Mouse (Mus musculus) heart, embryonic 13.5 days (tissue): ENCODE measurements around the gene Agap2. TPM values are rescaled to one million over a fixed set of nuclear protein-coding genes. Genes with fewer than 3 reads are reported as not detected.
"Not testable (repeated sequence)": the region's sequence is repeated elsewhere in the genome, so short reads cannot be mapped to it uniquely, and the experiment has no call there.

ENCODE experiments used
- ATAC-seq: fragments of 200-750 bp; cut with Nextera tagmentation; 2 replicates; pipeline ENCODE4 v1.8.0; 2017; ENCODE audit warnings: moderate TSS enrichment; ENCODE audit not compliant: insufficient number of reproducible peaks, low FRiP score, low TSS enrichment; ENCODE audit errors: extremely low read depth
- H3K27ac ChIP-seq: fragments of 300-500 bp; sonication (generic); replicated peaks from 2 replicates; pipeline ENCODE4 v1.5.1; 2015; ENCODE audit warnings: moderate library complexity, mild to moderate bottlenecking, inconsistent platforms
- H3K27me3 ChIP-seq: fragments of 300-500 bp; sonication (generic); replicated peaks from 2 replicates; pipeline ENCODE4 v1.6.1; 2015; ENCODE audit warnings: mild to moderate bottlenecking, inconsistent platforms
- H3K36me3 ChIP-seq: fragments of 300-500 bp; sonication (generic); 2 replicates; pipeline ENCODE4 v1.6.1; 2015; ENCODE audit warnings: mild to moderate bottlenecking, inconsistent platforms
- H3K4me1 ChIP-seq: fragments of 300-500 bp; sonication (generic); 2 replicates; pipeline ENCODE4 v1.6.1; 2015; ENCODE audit warnings: inconsistent platforms
- H3K4me2 ChIP-seq: fragments of 300-500 bp; sonication (generic); 2 replicates; pipeline ENCODE4 v1.6.1; 2015; ENCODE audit warnings: inconsistent platforms, mild to moderate bottlenecking, moderate library complexity
- H3K4me3 ChIP-seq: fragments of 300-500 bp; sonication (generic); 2 replicates; pipeline ENCODE4 v1.5.1; 2015; ENCODE audit warnings: moderate library complexity, mild to moderate bottlenecking, inconsistent platforms
- H3K9ac ChIP-seq: fragments of 300-500 bp; sonication (generic); 2 replicates; pipeline ENCODE4 v1.6.1; 2015; ENCODE audit warnings: inconsistent platforms, mild to moderate bottlenecking, moderate library complexity
- H3K9me3 ChIP-seq: fragments of 300-500 bp; sonication (generic); 2 replicates; pipeline ENCODE4 v1.6.1; 2016; ENCODE audit warnings: inconsistent platforms
- WGBS: fragments of 180-500 bp; shearing (Covaris S2); methylation state at CpG from one replicate; pipeline ENCODE4 v1.1.7; 2015; ENCODE audit warnings: mixed read lengths; 5-methylcytosine and 5-hydroxymethylcytosine counted together
- polyA plus RNA-seq: library from polyadenylated mRNA; unstranded; fragments of >200 nt; fragmentation: Nextera tagmentation; extraction: Ambion mirVana; gene quantifications from 2 replicates; pipeline ENCODE4 v1.2.1, GENCODE M21; 2015

The Agap2 gene
- polyA plus RNA-seq, 1 experiment from 2014 or later, result not detected

DNA sequence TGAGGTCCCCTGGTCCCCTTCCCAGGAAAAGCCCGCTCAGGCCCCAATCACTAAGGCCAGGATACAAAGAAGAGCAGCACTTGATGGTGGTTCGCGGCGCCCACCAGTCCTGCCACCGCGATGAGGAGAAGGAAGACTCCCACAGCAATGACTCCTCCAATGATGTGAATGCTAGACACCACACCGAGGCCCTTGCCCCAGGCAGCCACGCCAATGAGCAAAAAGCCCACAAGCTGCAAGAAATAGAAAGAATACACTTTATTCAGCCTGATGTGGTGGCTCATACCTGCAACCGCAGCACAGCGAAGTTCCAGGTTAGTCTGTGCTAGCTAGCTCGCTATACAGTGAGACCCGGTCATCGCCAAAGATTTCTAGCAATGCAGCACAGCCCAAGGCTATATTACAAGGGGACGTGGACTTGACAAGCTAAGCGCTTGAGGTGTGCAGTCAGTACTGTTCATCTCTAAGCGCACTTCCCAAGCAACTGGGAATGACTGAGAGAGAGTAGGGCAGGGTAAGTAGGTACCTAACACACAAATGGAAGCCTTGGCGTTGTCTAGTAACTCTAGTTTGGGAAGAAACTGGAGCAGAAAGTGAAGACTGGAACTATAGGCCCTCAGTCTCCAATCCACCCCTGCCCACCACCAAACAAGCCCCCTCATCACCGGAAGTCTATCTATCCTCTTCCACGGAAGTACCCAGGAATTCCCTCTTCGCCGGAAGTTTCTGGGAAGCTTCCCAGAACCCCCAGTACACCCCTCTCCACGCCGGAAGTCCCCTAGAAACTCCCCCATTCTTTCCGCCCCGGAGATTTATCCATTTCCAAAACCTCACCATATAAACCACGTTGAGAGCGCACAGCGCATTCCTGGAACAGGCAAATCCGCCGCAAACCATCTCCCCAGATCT, 5.5 kb upstream of the Agap2 start:
- H3K27me3 ChIP-seq, result peaks cover 5% of the 10 kb centered on the region; the same call in 1 of the 2 replicates
- peak overlapping the region; percentile 92 for H3K27ac ChIP-seq
- 7% methylated on average over 30 of the region's 30 CpGs for WGBS
- peak overlapping the region; percentile 95 for H3K4me2 ChIP-seq
- H3K36me3 ChIP-seq, result peaks cover 42% of the 10 kb centered on the region
- H3K4me3 ChIP-seq, result peak overlapping the region; percentile 84
- peaks cover 41% of the 10 kb centered on the region for H3K4me1 ChIP-seq
- peak overlapping the region; percentile 89 for H3K9ac ChIP-seq
- ATAC-seq, result 0 out of 2 replicates have a peak, but pooled peaks have one; percentile 7
- H3K9me3 ChIP-seq, result no peaks in the 10 kb centered on the region

DNA sequence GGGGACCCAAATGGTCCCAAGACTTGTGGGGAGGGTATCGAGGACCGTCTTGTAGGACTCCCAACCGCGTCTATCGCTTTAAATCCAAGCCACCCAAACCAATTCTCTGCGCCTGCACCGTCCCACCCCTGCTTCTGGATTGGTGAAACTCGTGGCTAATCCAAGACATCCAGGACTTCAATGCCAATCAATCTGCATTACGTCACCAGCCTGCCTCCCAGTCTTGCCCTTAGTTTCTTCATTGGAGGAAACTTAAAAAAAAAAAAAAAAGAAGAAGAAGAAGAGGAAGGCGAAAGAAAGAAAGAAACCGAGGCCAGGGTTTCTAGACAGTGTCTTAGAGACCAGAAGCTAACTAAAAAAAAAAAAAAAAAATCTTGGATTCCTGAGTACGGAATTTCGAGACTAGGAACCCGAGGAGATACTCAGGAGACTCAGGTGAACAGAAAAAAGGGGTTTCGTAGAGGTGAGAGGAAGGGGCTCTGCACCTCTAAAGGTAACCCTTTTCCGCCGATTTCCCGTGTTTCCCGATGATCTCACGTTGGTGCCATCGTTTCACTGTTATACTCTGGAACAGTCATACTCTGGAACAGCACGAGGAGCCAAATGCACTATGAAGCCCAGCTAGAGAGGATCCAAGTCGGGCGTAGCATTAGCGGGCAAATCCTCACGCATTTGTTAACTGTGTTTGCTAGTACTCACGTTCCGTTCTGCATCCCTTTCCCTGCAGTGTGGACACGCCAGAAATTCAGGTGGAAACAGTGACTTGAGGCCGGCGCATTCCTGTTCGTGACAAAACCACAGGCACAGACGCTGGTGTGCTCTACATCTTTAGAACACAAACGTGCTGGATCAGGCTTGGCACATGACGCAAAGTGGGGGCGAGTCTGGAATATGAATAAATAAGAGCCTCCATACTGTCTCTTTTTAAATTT, 4.6 kb upstream of the Agap2 start, which contains the start of gene Tspan31:
TSS of gene Tspan31 (minus strand) at position 75 of the 932 bp plus-strand sequence.
- Histone ChIP-seq H3K27ac (peak within 1 kb of the TSS; percentile 92), H3K9ac (peak within 1 kb of the TSS; percentile 89), H3K4me3 (peak within 1 kb of the TSS; percentile 84), H3K36me3 (peaks cover 33% of the 10 kb centered on the region), H3K4me2 (peak within 1 kb of the TSS; percentile 95), H3K9me3 (no peaks in the 10 kb centered on the region), H3K27me3 (peaks cover 13% of the 10 kb centered on the region), H3K4me1 (peaks cover 32% of the 10 kb centered on the region)
- 2% methylated on average over 36 of the region's 36 CpGs for WGBS
- ATAC-seq, result peak; percentile 72; the same call in 1 of the 2 replicates

DNA sequence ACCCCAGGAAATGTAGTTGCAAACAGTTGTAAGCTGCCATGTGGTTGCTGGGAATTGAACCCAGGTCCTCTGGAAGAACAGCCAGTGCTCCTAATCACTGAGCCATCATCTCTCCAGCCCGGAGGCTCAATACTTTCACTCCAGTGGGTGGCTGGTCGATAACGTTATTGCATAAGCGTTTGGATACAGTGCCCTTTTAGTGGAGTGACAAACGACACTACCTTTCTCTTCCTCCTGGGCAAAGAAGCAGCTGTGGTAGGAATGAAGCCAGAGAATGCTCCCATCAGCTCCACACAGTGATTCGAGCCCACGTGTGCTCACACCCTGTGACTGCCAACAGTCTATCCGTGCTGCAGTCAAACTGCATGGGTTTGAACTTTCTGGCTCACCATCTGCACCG, 3.9 kb upstream of the Agap2 start:
- H3K36me3 ChIP-seq, result peaks cover 25% of the 10 kb centered on the region
- H3K4me1 ChIP-seq, result peaks cover 25% of the 10 kb centered on the region
- peak overlapping the region; percentile 95 for H3K4me2 ChIP-seq
- 71% methylated on average over 9 of the region's 9 CpGs for WGBS
- H3K27ac ChIP-seq, result no peak overlapping the region
- peaks cover 20% of the 10 kb centered on the region for H3K27me3 ChIP-seq
- peak overlapping the region; percentile 87 for H3K9ac ChIP-seq
- peak overlapping the region; percentile 84 for H3K4me3 ChIP-seq
- H3K9me3 ChIP-seq, result no peaks in the 10 kb centered on the region
- no peak for ATAC-seq

DNA sequence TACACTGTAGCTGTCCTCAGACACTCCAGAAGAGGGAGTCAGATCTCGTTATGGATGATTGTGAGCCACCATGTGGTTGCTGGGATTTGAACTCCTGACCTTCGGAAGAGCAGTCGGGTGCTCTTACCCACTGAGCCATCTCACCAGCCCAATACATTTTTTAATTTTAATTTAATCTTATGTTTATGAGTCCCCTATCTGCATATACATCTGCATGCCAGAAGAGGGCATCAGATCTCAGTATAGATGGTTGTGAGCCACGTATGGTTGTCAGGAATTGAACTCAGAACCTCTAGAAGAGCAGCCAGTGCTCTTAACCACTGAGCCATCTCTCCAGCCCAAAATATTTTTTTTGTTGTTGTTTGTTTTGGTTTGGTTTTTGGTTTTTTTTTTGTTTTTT, 2.8 kb upstream of the Agap2 start:
- not testable (repeated sequence) for H3K9ac ChIP-seq, H3K4me2 ChIP-seq, ATAC-seq, H3K27ac ChIP-seq, H3K9me3 ChIP-seq, H3K4me3 ChIP-seq
- H3K27me3 ChIP-seq, result peaks cover 31% of the 10 kb centered on the region
- WGBS, result 76% methylated on average over 4 of the region's 4 CpGs
- H3K36me3 ChIP-seq, result peaks cover 15% of the 10 kb centered on the region
- peaks cover 20% of the 10 kb centered on the region for H3K4me1 ChIP-seq

DNA sequence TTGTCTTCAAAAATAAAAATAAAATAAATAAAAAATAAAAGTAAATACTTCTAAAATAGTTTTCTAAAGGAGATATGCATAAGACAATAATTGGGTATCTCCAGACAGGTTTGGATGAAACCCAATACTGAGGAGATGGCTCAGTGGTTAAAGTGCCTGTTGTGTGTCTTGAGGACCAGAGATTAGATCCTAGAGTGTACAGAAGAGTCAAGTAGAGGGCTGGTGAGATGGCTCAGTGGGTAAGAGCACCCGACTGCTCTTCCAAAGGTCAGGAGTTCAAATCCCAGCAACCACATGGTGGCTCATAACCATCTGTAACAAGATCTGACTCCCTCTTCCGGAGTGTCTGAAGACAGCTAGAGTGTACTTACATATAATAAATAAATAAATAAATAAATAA, 2.1 kb upstream of the Agap2 start:
- not testable (repeated sequence) for H3K27ac ChIP-seq, ATAC-seq, H3K4me3 ChIP-seq, H3K9me3 ChIP-seq, H3K36me3 ChIP-seq, H3K9ac ChIP-seq, H3K4me2 ChIP-seq
- H3K4me1 ChIP-seq, result peaks cover 20% of the 10 kb centered on the region
- WGBS, result 70% methylated on average over 2 of the region's 2 CpGs
- peaks cover 38% of the 10 kb centered on the region for H3K27me3 ChIP-seq

DNA sequence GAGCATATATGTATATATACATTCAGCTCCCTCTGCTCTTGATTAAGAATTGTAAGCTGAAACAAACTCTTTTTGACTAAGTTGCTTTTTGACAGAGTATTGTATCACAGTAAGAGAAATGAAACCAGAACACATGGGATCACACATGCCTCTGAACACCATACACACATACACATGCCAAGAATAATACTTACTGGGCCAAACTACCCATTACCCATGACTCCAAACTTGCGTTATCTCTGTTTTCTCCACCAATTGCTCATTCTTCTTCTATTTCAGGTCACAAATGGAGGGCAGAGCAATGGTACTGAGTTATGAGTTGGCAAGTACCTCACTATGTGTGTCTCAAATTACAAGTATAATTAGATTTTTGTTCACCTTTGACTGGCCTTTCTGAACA, 1.1 kb upstream of the Agap2 start:
- peaks cover 48% of the 10 kb centered on the region for H3K27me3 ChIP-seq
- no peak overlapping the region for H3K9ac ChIP-seq
- H3K36me3 ChIP-seq, result no peaks in the 10 kb centered on the region
- H3K27ac ChIP-seq, result no peak overlapping the region
- WGBS, result 84% methylated on average over 1 of the region's 1 CpGs
- no peaks in the 10 kb centered on the region for H3K9me3 ChIP-seq
- no peak overlapping the region for H3K4me3 ChIP-seq
- no peak overlapping the region for H3K4me2 ChIP-seq
- H3K4me1 ChIP-seq, result peaks cover 22% of the 10 kb centered on the region
- no peak for ATAC-seq

DNA sequence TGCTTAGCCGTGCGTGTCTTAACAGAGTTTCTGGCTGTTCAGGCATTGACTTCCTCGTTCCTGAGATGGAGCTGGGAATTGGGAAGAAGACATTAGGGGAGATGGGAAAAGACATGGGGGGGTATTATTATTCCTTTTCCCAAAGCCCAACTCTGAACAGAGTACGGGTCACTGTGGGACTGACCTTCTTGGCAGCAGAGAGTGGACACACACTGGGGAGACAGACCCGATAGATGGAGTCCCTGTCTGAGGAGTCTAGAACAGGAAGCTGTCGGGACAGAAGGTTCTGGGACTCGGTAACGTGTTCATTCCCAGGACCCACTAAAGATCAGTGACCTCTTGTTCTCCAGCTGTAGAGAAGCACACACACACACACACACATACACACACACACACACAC, 567 bp downstream of the Agap2 start:
- ATAC-seq, result no peak
- Histone ChIP-seq H3K27ac (no peak overlapping the region), H3K27me3 (peaks cover 65% of the 10 kb centered on the region), H3K4me2 (no peak overlapping the region), H3K4me1 (peaks cover 31% of the 10 kb centered on the region), H3K36me3 (no peaks in the 10 kb centered on the region), H3K9ac (no peak overlapping the region), H3K9me3 (no peaks in the 10 kb centered on the region), H3K4me3 (no peak overlapping the region)
- WGBS, result 60% methylated on average over 8 of the region's 8 CpGs

DNA sequence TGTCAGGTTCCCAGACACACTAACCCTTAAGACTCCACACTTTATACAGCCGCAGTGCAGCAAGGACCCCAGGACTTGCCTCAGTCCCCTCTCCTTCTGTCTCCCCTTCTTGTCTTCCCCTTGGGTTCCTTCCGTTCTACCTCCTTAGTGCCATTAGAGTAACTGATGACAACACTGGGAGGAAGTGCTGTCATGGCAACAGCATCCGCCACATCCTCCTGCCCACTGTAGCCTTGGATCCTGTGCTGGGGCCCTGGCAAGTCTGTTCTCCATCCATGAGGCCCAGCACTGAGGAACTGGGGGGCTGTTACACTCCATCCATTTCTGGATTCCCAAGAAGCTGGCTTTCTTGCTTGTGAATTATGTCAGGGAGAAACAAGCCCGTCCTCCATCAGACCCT, 998 bp downstream of the Agap2 start:
- peaks cover 69% of the 10 kb centered on the region for H3K27me3 ChIP-seq
- no peak overlapping the region for H3K4me3 ChIP-seq
- 30% methylated on average over 4 of the region's 4 CpGs for WGBS
- H3K9me3 ChIP-seq, result no peaks in the 10 kb centered on the region
- H3K27ac ChIP-seq, result no peak overlapping the region
- no peak overlapping the region for H3K4me2 ChIP-seq
- ATAC-seq, result no peak
- no peak overlapping the region for H3K9ac ChIP-seq
- H3K4me1 ChIP-seq, result peaks cover 32% of the 10 kb centered on the region
- no peaks in the 10 kb centered on the region for H3K36me3 ChIP-seq

DNA sequence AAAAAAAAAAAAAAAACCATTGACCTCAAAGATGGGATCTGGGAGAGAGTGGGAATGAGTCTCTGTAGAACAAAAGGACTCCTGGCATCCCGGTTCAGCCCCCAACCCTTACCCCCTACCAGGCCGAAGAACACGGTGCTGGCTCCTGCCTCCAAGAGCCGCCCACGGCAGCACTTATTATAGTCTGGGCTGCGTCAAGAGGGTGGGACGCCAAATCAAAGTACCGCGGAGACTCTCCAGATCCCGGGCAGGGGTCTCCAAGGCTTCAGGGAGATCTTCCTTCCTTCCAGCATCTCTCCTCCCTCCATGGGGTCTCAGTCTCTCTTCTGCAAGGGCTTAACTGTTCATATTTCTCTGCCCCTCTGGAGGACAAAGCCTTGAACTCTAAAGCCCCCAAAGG, 2.4 kb downstream of the Agap2 start:
- Histone ChIP-seq H3K9ac (no peak overlapping the region), H3K36me3 (no peaks in the 10 kb centered on the region), H3K27me3 (peaks cover 83% of the 10 kb centered on the region), H3K4me3 (no peak overlapping the region), H3K4me1 (peaks cover 40% of the 10 kb centered on the region), H3K27ac (no peak overlapping the region), H3K9me3 (no peaks in the 10 kb centered on the region), H3K4me2 (no peak overlapping the region)
- no peak for ATAC-seq
- WGBS, result 9% methylated on average over 10 of the region's 10 CpGs

DNA sequence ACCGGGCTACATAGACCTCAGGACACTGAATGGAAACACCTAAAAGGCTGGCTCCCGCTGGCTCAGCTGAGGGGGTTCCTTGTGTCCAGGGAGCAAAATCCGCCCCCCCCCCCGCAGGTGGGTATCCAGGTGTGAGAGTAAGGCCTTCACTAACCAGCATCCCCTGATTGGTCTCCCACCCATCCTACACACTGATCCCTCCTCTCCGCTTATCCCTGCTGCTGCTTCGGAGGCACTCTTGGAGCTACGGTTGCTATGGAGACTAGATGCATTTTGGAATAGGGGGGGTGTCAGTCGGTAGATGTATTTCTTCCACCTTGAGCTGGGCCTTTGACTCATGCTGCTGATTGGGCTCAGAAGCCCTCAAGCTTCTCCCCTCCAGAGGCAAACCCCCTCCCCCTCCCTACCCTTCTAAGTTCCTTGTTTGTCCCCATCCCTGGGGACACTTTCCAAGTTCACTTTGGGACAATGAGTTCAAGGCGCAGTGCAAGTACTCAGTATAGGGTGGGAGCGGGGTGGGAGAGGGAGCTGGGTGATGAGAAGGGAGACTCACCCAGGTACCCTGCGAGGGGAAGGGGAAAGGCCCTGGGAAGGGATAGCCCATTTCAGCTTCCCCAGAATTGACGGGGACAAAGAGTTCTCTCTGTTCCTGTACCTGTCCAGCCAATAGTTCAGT, 3.1 kb downstream of the Agap2 start:
- peak overlapping the region; percentile 53 for H3K4me3 ChIP-seq

More for the DNA sequence above, 3.1 kb downstream of the Agap2 start:
- peaks cover 90% of the 10 kb centered on the region for H3K27me3 ChIP-seq
- no peaks in the 10 kb centered on the region for H3K9me3 ChIP-seq
- H3K27ac ChIP-seq, result no peak overlapping the region
- no peak for ATAC-seq
- no peak overlapping the region for H3K9ac ChIP-seq
- 8% methylated on average over 12 of the region's 12 CpGs for WGBS
- H3K4me1 ChIP-seq, result peaks cover 40% of the 10 kb centered on the region
- H3K4me2 ChIP-seq, result peak overlapping the region; percentile 76
- no peaks in the 10 kb centered on the region for H3K36me3 ChIP-seq
